Mouse (Mus musculus) regulatory T cell (primary cell): ENCODE data around the gene Zfp990.

Experiments
- in situ Hi-C: fragments of 300-600 bp; cut with MboI, MseI; formaldehyde crosslinking; loops from one replicate; pipeline ENCODE4 v1.15.1; 2025; ENCODE audit warnings: high pct_unique_total_duplicates

Gene Zfp990

GRCm38 (mm10) chr4:145586046-145586445 lies 75.5 kb downstream of the Zfp990 start:
- in situ Hi-C loops, result loop anchor here (25.0 kb wide), 1 partner anchor 676 kb away; no protein-coding TSS in a partner anchor
